Mouse (Mus musculus) embryonic facial prominence, embryonic 11.5 days (tissue): ENCODE results near the gene Dab1. TPM values are rescaled to one million over a fixed set of nuclear protein-coding genes. Genes with fewer than 3 reads are reported as not detected.

Source experiments
- ATAC-seq: fragments of 200-750 bp; cut with Nextera tagmentation; replicated peaks from 2 replicates; pipeline ENCODE4 v1.8.0; 2017; ENCODE audit warnings: low read depth; ENCODE audit not compliant: insufficient number of reproducible peaks, low FRiP score, low TSS enrichment
- DNase-seq: peaks from one replicate; pipeline ENCODE4 v3.0.0-alpha.2; 2015; ENCODE audit warnings: low spot score
- H3K27ac ChIP-seq: fragments of 300-500 bp; sonication (generic); replicated peaks from 2 replicates; pipeline ENCODE4 v1.5.1; 2014; ENCODE audit warnings: mild to moderate bottlenecking, low read depth, low read length, control low read depth
- H3K27me3 ChIP-seq: fragments of 300-500 bp; sonication (generic); 2 replicates; pipeline ENCODE4 v1.6.1; 2014; ENCODE audit warnings: mild to moderate bottlenecking, low read length, moderate library complexity, mixed read lengths; ENCODE audit not compliant: control insufficient read depth, insufficient read depth
- H3K36me3 ChIP-seq: fragments of 300-500 bp; sonication (generic); replicated peaks from 2 replicates; pipeline ENCODE4 v1.6.1; 2014; ENCODE audit warnings: low read depth, mild to moderate bottlenecking, low read length, moderate library complexity, mixed read lengths; ENCODE audit not compliant: control insufficient read depth, insufficient read depth
- H3K4me1 ChIP-seq: fragments of 300-500 bp; sonication (generic); 2 replicates; pipeline ENCODE4 v1.6.1; 2014; ENCODE audit warnings: low read length, mixed read lengths; ENCODE audit not compliant: control insufficient read depth, insufficient read depth
- H3K4me2 ChIP-seq: fragments of 300-500 bp; sonication (generic); 2 replicates; pipeline ENCODE4 v1.6.1; 2014; ENCODE audit warnings: low read depth, mild to moderate bottlenecking, control low read depth, low read length, moderate library complexity
- H3K4me3 ChIP-seq: fragments of 300-500 bp; sonication (generic); 2 replicates; pipeline ENCODE4 v1.5.1; 2014; ENCODE audit warnings: low read depth, low read length, control low read depth
- H3K9ac ChIP-seq: fragments of 300-500 bp; sonication (generic); replicated peaks from 2 replicates; pipeline ENCODE4 v1.6.1; 2014; ENCODE audit warnings: mild to moderate bottlenecking, control low read depth, low read length
- H3K9me3 ChIP-seq: fragments of 300-500 bp; sonication (generic); replicated peaks from 2 replicates; pipeline ENCODE4 v1.6.1; 2016; ENCODE audit warnings: mild to moderate bottlenecking, low read length, inconsistent platforms, mixed read lengths; ENCODE audit not compliant: control insufficient read depth
- WGBS: fragments of 180-500 bp; shearing (Covaris S2); extraction: QIAGEN DNeasy Blood & Tissue Kit; methylation state at CpG from one replicate; pipeline ENCODE4 v1.1.7; 2014; 5-methylcytosine and 5-hydroxymethylcytosine counted together
- polyA plus RNA-seq: library from polyadenylated mRNA; unstranded; fragments of >200 nt; fragmentation: Nextera tagmentation; extraction: Ambion mirVana; gene quantifications from 2 replicates; pipeline ENCODE4 v1.2.1, GENCODE M21; 2014

The Dab1 gene
- polyA plus RNA-seq, 1 experiment from 2014 or later: 17.6 TPM

DNA sequence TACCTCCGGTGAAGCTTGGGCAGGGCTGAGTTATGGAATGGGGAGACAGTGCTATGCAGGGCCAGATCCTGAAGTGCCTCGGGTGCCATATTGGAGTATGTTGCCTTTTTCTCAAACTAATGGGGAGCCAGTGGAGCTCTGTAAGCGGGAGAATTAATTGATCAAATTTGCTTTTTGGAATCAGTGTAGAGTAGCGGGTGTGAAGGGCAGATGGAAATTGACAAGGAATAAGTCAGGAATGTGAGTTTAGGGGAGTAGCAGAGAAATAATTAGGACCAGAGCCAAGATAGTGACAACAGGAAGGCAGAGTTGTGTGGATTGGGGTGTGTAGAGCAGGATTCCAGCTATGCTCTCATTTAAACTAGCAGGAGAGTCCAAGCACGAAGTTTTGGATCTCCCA lies 784.9 kb downstream of the Dab1 start:
- Histone ChIP-seq H3K9me3 (no peaks in the 10 kb centered on the region), H3K36me3 (no peaks in the 10 kb centered on the region), H3K4me3 (no peak overlapping the region), H3K4me1 (no peaks in the 10 kb centered on the region), H3K27ac (no peak overlapping the region), H3K27me3 (no peaks in the 10 kb centered on the region), H3K4me2 (no peak overlapping the region), H3K9ac (no peak overlapping the region)
- DNase-seq: no peak
- no peak for ATAC-seq
- WGBS: 86% methylated on average over 5 of the region's 5 CpGs

DNA sequence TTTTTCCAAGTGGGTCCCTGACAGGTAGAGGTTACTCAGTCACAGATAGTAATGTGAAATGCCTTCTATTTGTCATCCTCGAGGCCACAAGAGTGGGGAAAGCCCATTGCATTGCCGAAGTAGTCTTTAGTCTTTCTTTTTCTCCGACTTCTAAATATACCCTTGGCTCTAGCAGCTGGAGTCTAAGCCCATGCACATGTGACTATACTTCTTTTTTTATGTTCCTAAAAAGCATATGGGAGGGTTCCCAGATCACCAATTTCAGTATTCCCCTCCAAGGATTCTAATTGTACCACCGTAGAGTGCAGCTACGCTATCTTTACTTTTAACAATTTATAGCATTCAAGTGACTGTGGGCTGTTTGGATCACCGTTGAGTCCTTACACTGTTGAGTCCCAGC lies 791.8 kb downstream of the Dab1 start:
- no peaks in the 10 kb centered on the region for H3K9me3 ChIP-seq
- no peaks in the 10 kb centered on the region for H3K36me3 ChIP-seq
- no peak overlapping the region for H3K9ac ChIP-seq
- no peak overlapping the region for H3K4me3 ChIP-seq
- no peak overlapping the region for H3K27ac ChIP-seq
- WGBS: 93% methylated on average over 6 of the region's 6 CpGs
- no peak overlapping the region for H3K4me2 ChIP-seq
- no peaks in the 10 kb centered on the region for H3K4me1 ChIP-seq
- DNase-seq: no peak
- no peaks in the 10 kb centered on the region for H3K27me3 ChIP-seq
- no peak for ATAC-seq

DNA sequence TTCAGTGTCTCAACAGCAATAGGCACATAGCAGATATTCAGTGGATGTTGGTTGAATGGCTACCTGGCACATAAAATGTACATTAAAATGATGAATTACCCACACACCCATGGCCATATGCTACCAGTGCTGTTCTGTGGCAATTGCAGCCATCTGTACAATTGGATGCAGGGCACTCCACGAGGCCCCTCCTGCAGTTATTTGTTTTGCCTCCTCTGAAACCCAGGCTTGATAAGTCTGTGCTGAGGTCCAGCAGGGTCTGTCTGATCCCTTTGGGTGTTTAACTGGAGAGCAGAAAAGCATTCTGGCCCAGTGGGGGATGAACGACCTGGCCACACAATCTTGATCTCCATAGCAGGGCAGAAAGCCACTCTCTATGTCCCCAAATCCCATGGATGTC lies 796.3 kb downstream of the Dab1 start:
- H3K4me3 ChIP-seq: no peak overlapping the region
- ATAC-seq (no peak), DNase-seq (no peak)
- WGBS: 46% methylated on average over 2 of the region's 2 CpGs
- no peaks in the 10 kb centered on the region for H3K36me3 ChIP-seq
- no peaks in the 10 kb centered on the region for H3K27me3 ChIP-seq
- H3K9ac ChIP-seq: no peak overlapping the region
- no peak overlapping the region for H3K27ac ChIP-seq
- H3K9me3 ChIP-seq: no peaks in the 10 kb centered on the region
- H3K4me2 ChIP-seq: no peak overlapping the region
- no peaks in the 10 kb centered on the region for H3K4me1 ChIP-seq

DNA sequence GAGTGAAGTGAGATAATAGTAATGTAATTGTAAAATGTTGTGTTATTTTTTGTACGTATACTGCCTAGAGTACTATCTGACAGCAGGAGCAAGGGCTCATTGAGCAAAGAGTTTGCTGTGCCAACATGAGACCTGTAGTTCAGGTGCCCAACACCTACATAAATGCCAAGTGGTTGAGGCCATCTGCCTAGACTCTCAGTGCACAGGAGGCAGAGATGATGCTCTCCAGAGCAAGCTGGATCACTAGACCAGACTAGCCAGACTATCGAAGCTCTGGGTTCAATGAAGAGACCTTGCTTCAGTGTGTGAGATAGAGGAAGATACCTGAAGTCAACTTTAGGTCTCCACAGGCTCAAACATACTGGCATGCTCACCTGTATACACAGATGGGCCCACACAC lies 799.2 kb downstream of the Dab1 start:
- no peaks in the 10 kb centered on the region for H3K27me3 ChIP-seq
- H3K9me3 ChIP-seq: no peaks in the 10 kb centered on the region
- no peak overlapping the region for H3K4me2 ChIP-seq
- ATAC-seq (no peak), DNase-seq (no peak)
- H3K4me3 ChIP-seq: no peak overlapping the region
- no peaks in the 10 kb centered on the region for H3K36me3 ChIP-seq
- no peak overlapping the region for H3K27ac ChIP-seq
- no peaks in the 10 kb centered on the region for H3K4me1 ChIP-seq
- 98% methylated on average over 2 of the region's 2 CpGs for WGBS
- no peak overlapping the region for H3K9ac ChIP-seq

DNA sequence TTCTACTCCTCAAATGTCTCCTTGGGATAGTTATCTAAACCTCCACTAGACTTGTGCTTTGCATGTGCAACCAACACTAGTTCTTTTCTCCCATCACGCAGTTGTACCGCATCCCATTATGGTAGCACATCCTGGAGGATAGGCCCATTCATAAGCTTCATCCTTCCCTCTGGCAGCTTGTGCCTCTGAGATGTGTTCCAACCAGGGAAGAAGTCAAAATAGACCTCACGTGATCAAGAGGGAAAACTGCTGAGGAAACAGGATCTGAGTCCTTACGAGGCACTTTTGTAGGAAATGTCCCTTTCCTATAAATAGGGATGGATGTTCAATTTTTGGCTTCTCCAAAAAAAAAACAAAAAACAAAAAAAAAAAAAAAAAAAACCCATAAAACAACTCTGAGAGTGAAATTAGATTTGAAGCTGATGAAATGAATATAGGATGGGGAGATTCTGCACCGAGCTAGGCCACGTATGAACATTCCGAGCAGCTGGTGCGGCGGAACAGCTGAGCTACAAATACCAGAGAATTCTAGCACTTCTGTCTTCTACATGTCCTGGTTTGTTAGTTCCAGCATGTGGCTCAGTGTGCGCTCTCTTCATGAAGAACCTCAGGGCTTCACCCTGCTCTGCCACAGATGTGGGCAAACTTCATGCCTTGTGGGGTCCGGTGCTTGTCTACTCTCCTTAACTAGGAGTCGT lies 802.0 kb downstream of the Dab1 start:
- no peak overlapping the region for H3K9ac ChIP-seq
- no peak for ATAC-seq
- no peak overlapping the region for H3K4me2 ChIP-seq
- WGBS: 94% methylated on average over 12 of the region's 12 CpGs
- no peaks in the 10 kb centered on the region for H3K27me3 ChIP-seq
- DNase-seq: no peak
- H3K36me3 ChIP-seq: no peaks in the 10 kb centered on the region
- H3K4me3 ChIP-seq: no peak overlapping the region
- H3K4me1 ChIP-seq: no peaks in the 10 kb centered on the region
- no peak overlapping the region for H3K27ac ChIP-seq
- no peaks in the 10 kb centered on the region for H3K9me3 ChIP-seq

DNA sequence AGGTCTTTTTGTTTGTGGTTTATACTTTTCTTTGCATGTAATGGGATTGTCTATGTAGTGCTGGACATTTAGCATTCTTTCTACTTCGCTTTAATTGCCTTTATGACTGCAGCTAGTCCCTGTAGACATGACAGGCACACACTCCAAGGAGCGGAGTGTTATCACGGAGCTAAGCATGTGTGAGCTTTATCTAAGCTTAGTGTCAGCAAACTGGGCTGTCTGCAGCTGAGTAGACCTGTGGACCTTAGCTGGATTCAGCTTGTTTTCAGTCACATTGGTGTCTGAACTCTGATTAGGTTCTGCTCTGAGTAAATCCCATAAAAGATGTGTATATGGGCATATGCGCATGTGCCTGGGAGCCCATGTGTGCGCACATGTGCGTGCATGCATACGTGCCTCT lies 810.0 kb downstream of the Dab1 start:
- ATAC-seq: no peak
- Histone ChIP-seq H3K9ac (no peak overlapping the region), H3K4me2 (no peak overlapping the region), H3K9me3 (no peaks in the 10 kb centered on the region), H3K36me3 (no peaks in the 10 kb centered on the region), H3K27ac (no peak overlapping the region), H3K27me3 (no peaks in the 10 kb centered on the region), H3K4me1 (no peaks in the 10 kb centered on the region), H3K4me3 (no peak overlapping the region)
- DNase-seq: no peak
- WGBS: 94% methylated on average over 7 of the region's 7 CpGs

DNA sequence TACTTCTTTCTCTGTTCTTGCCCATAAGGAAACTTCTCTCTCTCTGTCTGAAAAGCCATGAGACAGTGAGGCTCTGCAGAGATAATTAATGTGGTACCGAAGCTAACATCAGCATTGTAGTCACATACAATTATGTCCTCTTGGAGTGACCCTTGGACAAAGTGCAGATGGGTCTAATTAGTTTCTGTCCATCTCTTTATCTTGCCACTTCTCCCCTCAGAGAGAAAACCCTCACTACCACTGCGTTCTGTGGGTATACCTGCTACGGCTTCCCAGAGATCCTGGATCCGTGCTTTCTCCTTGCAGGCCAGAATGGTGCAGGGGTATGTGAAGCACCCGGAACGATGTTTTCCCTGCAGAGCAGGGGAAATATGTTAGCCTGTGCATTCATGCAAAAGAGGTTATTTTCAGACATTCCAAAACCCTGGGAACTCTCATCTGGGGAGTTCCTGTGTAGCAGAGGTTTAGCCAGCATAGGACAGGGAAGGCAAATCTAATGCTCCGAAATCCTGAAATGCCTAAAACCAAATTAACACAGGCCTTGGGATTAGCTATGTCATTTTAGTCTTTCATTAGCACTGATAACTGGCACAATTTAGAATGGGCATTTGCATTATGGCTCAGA lies 812.2 kb downstream of the Dab1 start:
- H3K36me3 ChIP-seq: no peaks in the 10 kb centered on the region
- 72% methylated on average over 7 of the region's 7 CpGs for WGBS
- DNase-seq: no peak

DNA sequence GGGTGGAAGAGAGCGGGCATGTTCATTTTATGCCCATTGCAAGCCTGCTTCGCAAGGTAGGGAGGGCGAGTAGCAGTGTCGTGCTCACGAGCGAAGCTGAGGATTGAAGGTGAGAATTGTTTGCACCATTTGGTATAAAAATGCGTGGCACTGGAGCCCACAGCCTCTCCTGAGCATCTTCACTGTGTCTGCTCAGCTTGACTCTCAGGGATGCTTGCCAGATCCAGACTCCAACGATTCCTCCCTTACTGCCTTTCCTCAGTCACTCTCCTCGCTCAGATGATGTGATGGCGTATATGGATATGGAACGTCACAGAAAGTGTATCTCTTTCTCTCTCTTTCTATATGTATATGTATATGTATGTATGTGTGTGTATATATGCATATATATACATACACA lies 813.0 kb downstream of the Dab1 start:
- Histone ChIP-seq H3K4me1 (no peaks in the 10 kb centered on the region), H3K9ac (no peak overlapping the region), H3K27ac (no peak overlapping the region), H3K4me3 (no peak overlapping the region), H3K36me3 (no peaks in the 10 kb centered on the region), H3K27me3 (no peaks in the 10 kb centered on the region), H3K4me2 (no peak overlapping the region), H3K9me3 (no peaks in the 10 kb centered on the region)
- no peak for DNase-seq
- no peak for ATAC-seq
- 91% methylated on average over 11 of the region's 11 CpGs for WGBS

More for the DNA sequence above, 812.2 kb downstream of the Dab1 start:
- Histone ChIP-seq H3K4me3 (no peak overlapping the region), H3K4me1 (no peaks in the 10 kb centered on the region), H3K4me2 (no peak overlapping the region), H3K27ac (no peak overlapping the region), H3K9ac (no peak overlapping the region), H3K27me3 (no peaks in the 10 kb centered on the region), H3K9me3 (no peaks in the 10 kb centered on the region)
- no peak for ATAC-seq
